Mouse (Mus musculus) mouse trophoblast stem cell (cell line): ENCODE results near the gene Pitx1.

Experiments
- in situ Hi-C, 2 experiments: fragments of 300-500 bp; cut with MseI, MboI; formaldehyde crosslinking; loops; 2 replicates in 1 of 2; 3 replicates in 1 of 2; pipeline ENCODE4 v1.15.1; 2025

Gene Pitx1

DNA sequence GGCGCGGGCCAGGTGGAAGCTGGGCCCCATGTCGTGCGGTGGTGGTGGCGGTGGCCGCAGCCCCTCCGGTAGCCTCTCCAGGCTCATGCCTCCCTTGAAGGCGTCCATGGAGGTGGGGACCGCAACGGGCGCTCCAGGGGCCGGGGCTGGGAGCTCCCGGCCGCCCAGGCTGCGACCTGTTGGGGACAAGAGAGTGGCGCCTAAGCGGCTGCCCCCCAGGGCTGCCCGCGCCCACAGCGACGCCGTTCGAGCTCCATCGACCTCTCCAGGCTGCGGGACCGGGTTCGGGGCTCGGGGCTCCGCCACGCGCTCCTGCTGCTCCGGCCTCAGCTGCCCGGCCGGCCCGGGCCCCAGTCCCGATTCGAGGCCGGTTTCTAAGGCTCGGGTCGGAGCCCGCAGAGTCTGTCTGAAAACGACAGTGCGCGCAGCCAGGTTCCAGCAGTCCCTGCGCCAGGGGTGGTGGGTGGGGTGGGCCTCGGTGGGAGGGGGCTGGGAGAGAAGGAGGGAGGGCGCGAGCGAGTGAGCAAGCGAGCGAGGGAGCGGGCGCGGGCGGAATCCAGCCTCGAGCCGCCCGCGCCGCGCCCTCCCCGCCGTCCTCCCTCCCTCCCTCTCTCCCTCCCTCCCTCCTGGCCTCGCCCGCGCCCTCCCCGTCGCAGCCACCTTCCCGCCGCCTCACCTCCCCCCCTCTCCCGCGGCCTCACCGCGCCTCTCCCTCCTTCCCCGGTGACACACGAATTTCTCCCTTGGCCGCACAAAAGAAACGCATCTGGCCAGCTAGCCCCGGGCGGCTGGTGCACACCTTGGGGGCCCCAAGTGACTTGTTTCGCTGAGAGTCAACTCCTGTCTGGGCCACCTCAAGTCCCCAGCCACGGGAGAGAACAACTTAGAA lies 4.9 kb downstream of the Pitx1 start:
- in situ Hi-C loops, result no loop called here

DNA sequence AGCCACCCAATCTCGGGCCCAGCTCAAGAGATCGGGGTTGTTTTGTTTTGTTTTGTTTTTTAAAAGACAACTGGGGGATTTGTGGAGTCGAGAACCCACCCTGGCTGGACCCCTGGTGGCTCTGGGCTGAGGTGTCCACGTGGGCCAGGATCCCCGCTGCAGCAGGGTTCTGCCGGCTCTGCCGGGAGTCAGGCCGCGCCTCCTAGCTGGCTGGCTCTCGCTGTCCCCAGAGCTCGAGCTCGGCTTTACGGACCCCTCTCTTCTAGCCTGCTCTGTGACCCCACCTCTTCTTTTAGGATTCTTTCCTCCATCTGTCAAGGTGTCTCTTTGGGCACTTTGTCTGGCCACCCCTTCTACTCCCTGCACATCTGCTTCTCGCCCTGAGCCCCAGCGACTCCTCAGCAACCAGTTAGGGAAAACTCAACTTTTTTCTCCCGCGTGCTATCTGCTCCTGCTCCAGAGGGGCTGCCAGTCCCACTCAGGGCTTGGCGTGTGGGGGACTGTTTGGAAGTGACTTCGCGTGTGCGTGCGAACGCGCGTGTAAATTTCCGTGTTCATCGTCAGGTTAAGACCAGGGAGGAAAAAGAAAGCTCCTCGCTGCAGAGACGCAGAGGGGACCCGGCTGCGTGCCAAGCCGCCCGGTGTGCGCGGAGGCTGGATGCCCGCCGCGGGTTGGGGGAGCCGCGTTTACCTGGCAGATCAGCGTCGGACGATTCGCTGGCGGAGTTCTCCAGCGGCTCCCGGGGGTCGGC lies 5.7 kb downstream of the Pitx1 start:
- in situ Hi-C loops, result no loop called here

DNA sequence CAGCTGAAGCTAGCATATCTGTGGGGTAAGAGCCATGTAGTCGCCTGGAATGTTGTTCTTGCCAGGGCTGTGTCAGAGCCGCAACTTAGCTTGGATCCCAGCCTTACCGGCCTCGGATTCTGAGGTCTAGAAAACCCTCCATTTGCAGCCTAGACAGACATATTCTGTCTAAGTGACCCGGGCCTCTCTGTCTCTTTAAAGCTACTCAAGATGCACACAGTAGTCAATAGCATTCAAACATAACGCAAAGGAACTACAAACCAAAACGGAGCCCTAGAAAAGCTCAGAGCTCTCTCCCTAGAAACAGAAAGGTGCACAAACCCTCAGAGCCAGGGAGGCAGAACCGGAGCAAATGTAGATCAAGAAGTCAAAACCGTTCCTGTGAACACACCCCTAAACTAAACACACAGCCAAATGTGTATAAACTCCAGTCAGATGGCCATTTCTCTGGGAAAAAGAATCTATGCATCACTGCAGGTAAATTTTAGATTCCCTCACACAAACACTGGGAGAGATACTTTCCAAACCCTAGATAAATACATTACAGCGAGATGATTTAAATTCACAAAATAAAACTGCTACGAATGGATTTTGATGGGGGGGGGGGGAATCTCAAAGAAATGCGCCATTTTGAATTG lies 6.9 kb downstream of the Pitx1 start:
- in situ Hi-C loops, result no loop called here

DNA sequence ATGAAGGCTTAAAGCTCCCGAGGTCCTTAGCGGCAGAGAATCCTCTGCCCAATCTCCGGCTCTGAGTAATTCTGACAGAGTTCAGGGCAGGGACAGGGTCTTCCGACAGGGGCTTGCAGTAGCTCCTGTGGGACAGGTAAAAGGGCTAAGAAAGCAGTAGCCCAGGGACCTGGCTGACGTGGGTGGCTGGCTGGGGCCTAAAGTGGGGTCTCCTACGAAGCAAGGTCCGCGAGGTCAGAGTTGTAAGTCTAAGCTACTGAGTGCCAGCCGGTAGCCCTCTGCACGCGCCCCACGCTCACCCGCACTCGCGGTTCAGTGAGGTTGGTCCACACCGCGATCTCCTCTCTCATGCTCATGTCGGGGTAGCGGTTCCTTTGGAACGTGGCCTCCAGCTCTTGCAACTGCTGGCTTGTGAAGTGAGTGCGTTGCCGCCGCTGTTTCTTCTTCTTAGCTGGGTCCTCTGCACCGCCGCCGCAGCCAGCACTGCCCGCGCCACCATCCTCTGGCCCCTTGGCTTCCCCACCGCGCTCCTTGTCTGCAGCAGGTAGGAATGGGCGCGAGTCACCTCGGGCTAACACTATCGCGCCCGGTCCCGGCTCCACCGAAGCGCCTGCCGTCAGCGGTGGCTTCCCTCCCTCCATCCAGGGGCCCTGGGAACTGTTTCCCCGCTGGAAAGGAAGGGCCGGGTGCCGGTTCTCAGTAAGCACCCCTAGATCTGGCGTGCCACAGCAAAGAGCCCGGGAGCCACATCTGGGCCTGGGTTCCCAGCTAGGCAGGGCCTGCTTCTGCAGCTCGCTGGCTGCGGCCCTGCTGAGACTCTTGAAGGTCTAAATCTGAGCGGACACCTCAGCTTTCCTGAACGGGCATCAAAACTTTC lies 7.6 kb downstream of the Pitx1 start:
- in situ Hi-C loops, result no loop called here

DNA sequence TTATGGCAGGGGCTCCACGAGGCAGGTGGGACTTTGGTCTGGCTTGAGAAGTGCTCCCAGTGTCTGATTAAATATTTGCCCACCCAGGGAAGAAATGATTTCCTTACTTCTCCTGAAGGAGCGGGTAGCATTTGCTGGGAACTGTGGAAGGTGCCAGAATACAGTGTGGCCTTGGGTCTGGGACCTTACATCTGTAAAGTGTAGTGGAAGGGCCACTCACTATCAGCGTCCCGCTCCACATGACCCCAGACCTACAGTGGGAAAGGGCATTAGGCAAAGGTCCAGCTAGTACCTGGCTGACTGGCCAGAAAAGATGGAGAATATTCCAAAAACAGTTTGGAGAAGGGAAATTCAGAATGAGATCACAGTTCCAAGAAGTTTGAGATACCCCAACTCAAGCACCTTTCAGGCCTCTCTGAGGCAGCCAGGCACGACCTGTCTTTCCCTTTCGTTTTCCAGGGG lies 8.3 kb downstream of the Pitx1 start:
- in situ Hi-C loops, result no loop called here

DNA sequence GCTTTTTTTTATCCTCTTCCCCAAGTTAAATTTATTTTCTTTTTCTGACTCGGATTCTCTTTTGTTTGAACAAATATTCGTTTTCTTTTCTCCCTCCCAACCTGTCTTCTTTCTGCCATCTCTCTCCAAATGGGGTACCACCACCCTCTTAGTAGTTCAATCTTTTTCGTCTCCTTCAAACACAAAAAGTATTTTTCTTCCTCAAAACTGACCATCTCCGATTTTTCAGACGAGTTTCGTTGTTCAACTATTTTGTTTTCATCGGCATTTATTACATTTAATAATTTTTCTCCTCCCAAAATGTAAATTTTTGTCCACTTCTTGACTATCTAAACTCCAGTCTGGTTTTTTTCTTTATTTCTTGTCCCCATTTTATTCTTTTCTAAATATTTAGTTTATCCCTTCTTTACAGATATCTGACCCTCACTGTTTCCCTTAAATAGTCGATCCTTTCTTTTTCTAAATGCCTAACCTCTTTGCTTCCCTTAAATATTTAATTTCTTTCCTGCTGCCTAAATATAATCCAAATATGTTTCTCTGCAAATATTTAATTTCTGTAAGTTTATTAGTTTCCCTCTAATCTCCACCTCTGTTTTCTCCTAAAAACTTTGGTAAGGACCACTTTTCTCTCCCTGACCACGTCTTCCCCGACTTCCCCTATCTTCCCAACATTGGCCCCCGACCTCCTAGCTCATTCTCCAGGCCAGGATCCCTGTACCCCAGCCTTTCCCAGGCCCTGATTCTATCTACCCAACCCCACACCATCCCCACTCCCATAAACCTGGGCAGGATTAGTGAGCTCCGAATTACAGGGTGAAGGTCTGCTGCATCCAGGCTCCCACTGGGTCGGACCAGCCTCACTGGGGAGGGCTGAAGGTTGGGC lies 9.0 kb downstream of the Pitx1 start:
- in situ Hi-C loops, result no loop called here

DNA sequence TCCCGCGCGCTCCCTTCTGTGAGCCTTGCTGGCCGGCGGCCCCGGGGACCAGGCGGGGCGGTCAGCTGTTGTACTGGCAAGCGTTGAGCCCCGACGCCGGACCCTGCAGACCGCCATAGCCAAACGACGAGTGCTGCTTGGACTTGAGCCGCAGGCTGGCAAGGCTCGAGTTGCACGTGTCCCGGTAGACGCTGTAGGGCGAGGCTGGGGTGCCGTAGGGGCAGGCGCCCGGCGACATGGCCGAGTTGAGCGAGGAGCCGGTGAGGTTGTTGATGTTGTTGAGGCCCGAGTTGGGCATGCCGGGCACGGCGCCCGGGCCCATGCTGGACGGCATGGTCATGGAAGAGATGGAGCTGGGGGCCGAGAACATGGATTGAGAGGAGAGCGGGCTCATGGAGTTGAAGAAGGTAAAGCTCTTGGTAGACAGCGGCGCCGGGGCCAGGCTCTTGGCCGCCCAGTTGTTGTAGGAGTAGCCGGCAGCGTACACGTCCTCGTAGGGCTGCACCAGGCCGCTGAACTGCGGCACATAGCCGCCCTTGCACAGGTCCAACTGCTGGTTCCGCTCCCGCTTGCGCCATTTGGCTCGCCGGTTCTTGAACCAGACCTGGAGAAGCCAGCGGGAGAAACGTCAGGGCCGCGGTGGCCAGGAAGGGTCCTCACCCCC lies 9.9 kb downstream of the Pitx1 start:
- in situ Hi-C loops, result no loop called here

DNA sequence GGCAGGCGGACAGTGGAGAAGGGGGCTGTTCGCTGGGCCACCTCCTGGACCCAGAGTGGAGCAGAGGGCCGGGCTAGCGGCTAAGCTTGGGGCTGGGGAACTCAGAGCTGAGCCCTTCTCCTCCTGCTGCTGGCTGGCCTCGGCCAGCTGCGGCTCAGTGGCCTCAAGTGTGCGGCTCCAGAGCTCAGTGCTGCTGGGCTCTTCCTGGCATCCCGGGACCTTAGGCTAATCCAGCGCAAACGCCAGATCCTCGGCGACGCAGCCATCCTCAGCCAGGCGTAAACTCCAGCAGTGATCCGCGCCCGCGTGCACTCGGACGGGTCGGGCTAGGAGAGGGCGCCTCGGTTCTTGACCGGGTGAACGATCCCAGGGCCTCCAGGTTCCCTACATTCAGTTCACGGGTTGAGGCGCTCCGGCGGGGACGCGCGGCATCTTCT lies 10.7 kb downstream of the Pitx1 start:
- in situ Hi-C loops, result no loop called here

DNA sequence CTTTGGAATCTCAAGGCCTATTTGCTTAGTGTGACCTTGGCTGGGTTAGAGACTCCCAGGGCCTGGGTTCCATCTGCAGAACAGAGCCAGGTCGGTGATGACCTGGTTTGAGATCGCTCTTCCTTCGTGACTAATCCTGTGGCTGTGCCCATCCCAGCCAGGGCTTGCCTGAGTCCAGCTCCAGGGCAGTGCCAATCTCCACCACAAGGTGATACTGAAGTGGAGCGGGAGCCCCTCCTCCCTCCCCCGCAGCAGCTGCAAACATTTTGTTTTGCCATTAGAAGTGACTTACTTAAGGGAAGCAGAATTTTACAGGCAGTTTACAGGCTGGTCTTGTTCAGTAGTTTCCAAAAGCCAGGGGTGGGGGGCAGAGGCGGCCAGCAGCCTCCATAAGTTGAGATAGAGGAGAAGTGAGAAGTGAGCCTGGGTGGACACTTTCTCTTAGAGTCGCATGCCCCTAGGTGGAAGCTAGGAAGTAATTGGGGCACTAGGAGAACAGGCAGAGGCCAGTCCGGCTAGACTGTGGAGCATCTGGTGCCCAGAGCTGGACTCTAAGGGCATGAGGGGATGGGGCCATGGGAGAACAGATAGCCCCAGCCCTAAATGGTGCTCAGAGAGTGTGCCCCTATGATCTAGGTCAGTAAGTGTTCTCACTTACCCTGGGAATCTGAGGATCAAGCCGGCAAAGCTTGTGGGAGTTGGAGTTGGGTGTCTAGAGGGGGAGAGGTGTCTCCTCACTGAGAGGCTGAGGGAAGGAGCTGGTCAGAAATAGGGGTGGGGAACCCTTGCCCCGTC lies 11.6 kb downstream of the Pitx1 start:
- in situ Hi-C loops, result no loop called here

DNA sequence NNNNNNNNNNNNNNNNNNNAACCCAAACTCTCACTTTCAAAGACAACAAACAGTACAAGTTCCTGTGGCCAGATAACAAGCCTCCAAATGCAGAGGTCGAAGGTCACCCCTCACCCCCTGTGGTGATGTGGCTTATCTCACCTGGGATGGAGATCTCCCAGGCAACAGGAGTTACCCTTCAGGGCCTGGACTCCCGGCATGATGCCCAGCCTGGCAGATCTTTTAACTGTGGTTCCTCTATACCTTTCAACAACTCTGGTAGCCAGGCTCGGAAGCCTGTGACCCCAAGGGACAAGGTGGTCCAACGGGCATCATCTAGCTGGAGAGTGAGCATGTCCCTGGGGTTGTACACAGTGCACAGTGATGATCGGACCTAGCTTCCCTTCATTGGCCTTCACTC lies 13.5 kb downstream of the Pitx1 start:
- in situ Hi-C loops, result no loop called here

DNA sequence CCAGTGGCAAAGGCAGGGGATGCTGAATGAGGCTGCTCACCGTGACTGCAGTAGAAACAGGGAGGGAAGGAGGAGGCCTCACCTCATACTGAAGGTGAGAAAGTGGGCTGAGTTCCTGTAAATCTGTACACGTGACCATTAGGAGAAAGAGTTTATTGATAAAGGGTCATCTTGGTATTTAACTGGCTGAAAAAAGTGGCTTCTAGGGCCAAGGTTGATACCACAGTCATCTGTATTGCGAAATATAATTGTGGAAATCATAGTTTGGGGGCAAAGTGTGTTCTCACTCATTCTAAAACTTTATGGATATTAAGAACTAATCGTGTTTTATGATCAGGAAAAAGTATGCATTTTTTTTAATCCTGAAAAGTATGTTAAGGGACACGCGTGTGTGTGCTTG lies 21.2 kb downstream of the Pitx1 start:
- in situ Hi-C loops, result no loop called here

DNA sequence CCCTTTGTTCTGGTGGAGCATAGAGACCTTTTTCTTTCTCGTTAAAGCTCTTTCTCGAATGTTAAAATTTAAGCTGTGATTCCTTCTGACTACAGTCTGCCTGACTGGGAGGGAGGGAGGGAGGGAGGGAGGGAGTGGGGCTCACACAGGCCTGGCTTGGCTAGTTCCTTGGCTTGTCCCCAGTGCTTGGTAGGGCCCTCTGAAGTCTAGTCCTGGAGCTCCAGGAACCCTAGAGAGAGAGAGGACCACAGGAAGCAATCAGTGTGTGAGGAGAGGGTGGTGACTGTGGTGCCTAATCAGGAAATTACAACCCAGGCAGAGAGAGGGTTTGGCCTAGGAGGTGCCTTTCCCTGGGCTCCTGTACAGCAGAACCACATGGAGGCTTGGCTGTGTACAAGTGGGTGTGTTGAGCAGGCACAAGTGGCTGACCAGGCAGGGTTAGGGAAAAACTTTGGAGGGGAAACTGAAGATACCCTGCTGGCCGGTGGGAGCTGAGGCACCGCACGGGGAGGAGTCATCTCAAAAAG lies 22.4 kb downstream of the Pitx1 start:
- in situ Hi-C loops, result no loop called here

DNA sequence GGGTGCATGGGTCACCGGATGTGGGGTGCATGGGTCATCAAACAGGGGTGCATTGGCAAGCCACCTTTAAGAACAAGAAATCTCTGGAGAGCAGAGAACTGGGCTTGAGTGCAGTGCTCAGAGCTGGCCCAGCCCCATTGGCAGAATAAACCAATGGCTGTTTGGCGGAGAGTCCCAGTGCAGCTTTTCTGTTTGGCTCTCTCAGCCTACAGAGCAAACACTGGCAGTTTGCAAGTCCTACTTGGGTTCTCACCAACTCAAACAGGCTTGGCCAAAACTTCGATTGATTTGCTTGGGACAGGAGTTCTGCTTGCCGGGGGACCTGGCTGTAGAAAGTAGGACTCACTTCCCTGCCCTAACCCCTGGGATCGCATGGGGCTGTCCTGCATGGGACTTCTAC lies 25.0 kb downstream of the Pitx1 start:
- in situ Hi-C loops, result no loop called here

DNA sequence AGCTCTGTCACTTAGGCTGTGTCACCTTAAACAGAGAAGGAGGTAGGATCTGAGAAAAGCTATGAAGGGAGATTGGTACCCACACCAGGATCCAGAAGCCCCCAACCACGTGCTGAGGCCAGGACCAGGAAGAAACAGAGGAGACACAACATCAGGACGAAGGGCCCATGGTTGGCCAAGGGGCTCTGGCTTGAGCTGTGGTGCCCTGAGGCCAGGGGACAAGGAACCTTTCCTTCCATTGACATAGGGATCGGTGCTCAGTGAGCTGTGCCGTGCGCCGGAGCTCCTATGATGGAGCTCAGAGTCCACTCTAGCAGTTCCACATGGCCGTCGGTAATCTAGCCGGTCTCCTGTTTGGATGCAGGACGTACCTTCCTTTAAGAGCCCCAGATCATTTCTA lies 26.3 kb downstream of the Pitx1 start:
- in situ Hi-C loops, result no loop called here

DNA sequence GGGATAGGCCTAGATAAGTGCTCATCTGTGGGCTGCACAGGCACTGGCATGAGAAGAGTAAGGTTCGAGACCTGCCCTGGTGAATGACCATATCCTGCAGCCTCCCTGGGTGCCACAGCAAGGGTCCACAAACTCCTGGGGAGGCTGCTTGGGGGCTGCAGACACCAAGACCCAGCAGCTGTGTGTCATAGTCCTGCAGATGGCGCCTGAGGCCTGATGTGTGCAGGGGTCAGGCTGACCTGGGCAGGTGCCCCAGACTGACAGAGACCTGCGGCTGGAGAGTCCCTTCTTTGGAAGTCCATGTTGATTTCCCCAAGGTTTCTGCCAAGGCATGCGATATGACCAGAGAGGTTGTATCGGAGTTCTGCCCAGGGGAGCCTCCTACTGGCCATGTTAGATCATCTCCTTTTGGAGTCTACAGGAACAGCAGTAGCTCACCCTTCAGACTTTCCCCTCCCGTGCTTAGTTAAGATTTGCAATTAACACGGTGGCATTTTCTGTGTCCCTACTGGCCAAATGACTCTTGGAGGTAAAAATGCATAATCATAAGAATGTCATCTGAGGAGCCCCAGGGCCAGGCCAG lies 26.9 kb downstream of the Pitx1 start:
- in situ Hi-C loops, result no loop called here

DNA sequence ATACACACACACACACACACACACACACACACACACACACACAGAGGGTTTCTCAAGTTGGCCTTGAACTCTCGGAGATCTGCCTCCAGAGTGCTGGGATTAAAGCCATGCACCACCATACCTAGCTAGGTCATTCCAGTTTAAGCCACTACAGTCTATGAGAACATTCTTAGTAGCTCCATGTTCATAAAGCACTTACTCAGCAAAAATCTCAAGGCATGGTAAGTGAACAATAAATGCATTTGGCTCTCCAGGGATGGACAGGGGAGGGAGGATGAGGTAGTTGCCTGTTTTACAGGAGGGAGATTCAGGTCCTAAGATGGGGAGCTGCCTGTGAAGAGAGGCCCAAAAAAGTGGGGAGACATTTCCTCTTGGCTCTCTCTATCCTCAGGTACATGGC lies 32.0 kb downstream of the Pitx1 start:
- in situ Hi-C loops, result no loop called here

DNA sequence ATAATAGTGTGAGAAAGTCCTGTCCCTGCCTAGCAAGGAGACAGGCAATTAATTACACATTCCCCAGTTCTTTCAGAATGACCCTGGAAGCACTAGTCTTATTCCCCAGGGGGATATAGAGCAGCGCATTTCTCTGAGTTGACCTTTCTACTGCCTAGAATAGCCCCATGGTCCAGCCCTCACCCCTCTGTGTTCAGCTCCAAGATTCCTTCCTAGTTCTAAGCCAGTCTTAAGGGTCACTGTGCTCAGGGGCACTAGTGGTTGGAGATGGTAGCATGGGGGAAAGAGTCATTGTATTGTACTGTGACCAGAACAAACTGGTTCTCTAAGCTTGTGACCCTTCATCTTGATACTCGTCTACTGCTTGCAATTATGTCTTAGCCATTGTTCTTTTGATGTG lies 34.7 kb downstream of the Pitx1 start:
- in situ Hi-C loops, result no loop called here

DNA sequence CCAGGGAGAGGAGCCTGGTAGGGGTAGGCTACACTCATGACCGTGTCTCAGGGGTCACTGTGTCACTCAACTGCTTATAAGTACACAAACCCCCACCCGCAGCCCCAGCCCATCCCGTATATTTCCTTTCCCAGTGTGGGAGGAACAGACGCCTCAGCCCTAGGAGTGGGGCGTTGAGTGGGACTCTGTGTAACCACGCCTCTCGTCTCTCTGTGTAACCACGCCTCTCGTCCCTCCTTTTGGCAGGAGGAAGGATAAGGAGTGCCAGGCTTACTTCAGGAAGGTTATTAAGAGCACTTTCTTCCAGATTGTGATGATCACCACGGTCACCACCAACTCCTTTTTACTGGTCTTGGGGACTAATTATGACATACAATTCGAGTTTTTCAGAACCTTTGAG lies 49.9 kb downstream of the Pitx1 start:
- in situ Hi-C loops, result no loop called here
